Mouse (Mus musculus) hindbrain, embryonic 14.5 days (tissue): ENCODE results near the gene Smpdl3a. TPM values are rescaled to one million over a fixed set of nuclear protein-coding genes. Genes with fewer than 3 reads are reported as not detected.

Experiments used
- ATAC-seq: fragments of 200-750 bp; cut with Nextera tagmentation; 2 replicates; pipeline ENCODE4 v1.8.0; 2017; ENCODE audit warnings: moderate number of reproducible peaks, mild to moderate bottlenecking, moderate TSS enrichment, moderate library complexity; ENCODE audit not compliant: low FRiP score
- DNase-seq: peaks from one replicate; pipeline ENCODE4 v3.0.0-alpha.2; 2015; ENCODE audit warnings: low spot score
- H3K27ac ChIP-seq: fragments of 300-500 bp; sonication (generic); 2 replicates; pipeline ENCODE4 v1.5.1; 2014; ENCODE audit warnings: mild to moderate bottlenecking, moderate library complexity
- H3K27me3 ChIP-seq: fragments of 300-500 bp; sonication (generic); 2 replicates; pipeline ENCODE4 v1.6.1; 2014; ENCODE audit warnings: mild to moderate bottlenecking, low read length, mixed read lengths; ENCODE audit not compliant: control insufficient read depth, insufficient read depth
- H3K36me3 ChIP-seq: fragments of 300-500 bp; sonication (generic); replicated peaks from 2 replicates; pipeline ENCODE4 v1.6.1; 2014; ENCODE audit not compliant: control insufficient read depth, insufficient read depth
- H3K4me1 ChIP-seq: fragments of 300-500 bp; sonication (generic); replicated peaks from 2 replicates; pipeline ENCODE4 v1.6.1; 2014; ENCODE audit warnings: antibody characterized with exemption, low read length, mixed read lengths; ENCODE audit not compliant: control insufficient read depth, insufficient read depth
- H3K4me2 ChIP-seq: fragments of 300-500 bp; sonication (generic); replicated peaks from 2 replicates; pipeline ENCODE4 v1.6.1; 2014; ENCODE audit warnings: mild to moderate bottlenecking, moderate library complexity
- H3K4me3 ChIP-seq: fragments of 300-500 bp; sonication (generic); replicated peaks from 2 replicates; pipeline ENCODE4 v1.5.1; 2014; ENCODE audit warnings: mild to moderate bottlenecking, low read length
- H3K9ac ChIP-seq: fragments of 300-500 bp; sonication (generic); 2 replicates; pipeline ENCODE4 v1.6.1; 2014
- H3K9me3 ChIP-seq: fragments of 300-500 bp; sonication (generic); 2 replicates; pipeline ENCODE4 v1.6.1; 2016; ENCODE audit warnings: low read length; ENCODE audit not compliant: control insufficient read depth
- WGBS: fragments of 180-500 bp; shearing (Covaris S2); extraction: QIAGEN DNeasy Blood & Tissue Kit; methylation state at CpG from one replicate; pipeline ENCODE4 v1.1.7; 2014; 5-methylcytosine and 5-hydroxymethylcytosine counted together
- polyA plus RNA-seq: library from polyadenylated mRNA; unstranded; fragments of >200 nt; fragmentation: Nextera tagmentation; extraction: Ambion mirVana; gene quantifications from 2 replicates; pipeline ENCODE4 v1.2.1, GENCODE M21; 2014

Smpdl3a gene
- polyA plus RNA-seq, 1 experiment from 2014 or later = 35.9 TPM

DNA sequence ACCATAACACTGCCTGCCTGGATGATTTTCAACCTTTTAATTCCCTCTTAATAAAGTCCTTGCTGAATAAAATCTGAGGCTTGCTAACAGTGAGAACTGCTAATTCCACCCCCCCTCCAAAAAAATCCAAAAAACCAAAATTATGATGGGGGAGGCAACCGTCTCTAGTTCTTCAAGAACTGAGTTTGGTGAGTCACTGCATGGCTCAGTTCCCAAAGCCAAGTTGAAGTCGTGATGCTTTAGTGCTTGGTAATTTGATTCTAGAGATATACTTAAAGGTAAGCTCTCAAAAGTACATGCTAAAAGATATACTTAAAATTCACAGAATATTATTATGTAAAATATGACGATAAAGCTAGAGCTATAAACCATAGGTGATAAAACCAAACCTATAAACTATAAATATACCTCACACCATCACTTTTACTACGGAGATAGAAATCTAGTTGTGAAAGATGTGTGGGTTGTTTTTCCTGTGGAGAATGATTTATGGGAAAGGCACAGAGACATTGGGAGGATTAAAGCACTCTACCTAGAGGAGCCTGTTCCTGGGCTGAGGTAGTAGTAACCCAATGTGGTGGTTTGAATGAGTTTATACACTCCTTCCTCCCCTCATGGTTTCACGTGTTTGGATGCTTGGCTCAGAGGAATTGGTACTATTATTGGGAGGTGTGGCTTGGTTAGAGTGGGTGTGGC is 18.2 kb downstream of the Smpdl3a start:
- Histone ChIP-seq H3K27ac (no peak overlapping the region), H3K4me2 (no peak overlapping the region), H3K4me1 (no peaks in the 10 kb centered on the region), H3K27me3 (no peaks in the 10 kb centered on the region), H3K9ac (no peak overlapping the region), H3K9me3 (no peaks in the 10 kb centered on the region), H3K4me3 (no peak overlapping the region), H3K36me3 (no peaks in the 10 kb centered on the region; the same call in 1 of the 2 replicates)
- WGBS = 89% methylated on average over 5 of the region's 5 CpGs
- no peak for ATAC-seq
- no peak for DNase-seq

DNA sequence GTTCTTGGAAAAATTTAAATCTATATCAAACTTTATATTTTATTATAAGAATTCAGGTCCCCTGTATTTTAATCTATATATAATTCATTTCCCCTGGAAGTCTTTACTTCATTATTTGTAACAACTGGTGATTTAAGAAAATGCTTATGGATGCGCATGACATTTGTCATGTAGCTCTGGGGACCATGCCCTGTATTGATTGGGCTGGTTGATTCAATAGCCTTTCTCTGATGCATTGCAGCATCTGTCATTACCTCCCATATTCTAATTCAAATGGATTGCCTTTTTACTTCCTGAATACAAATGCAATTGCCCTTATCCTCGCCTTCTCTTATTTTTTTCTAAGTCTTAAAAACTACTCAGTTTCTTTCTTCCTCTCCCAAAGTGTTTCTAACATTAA is 20.2 kb downstream of the Smpdl3a start:
- Histone ChIP-seq H3K9me3 (no peaks in the 10 kb centered on the region), H3K4me1 (no peaks in the 10 kb centered on the region), H3K9ac (no peak overlapping the region), H3K4me2 (no peak overlapping the region), H3K36me3 (no peaks in the 10 kb centered on the region), H3K27me3 (no peaks in the 10 kb centered on the region), H3K4me3 (no peak overlapping the region), H3K27ac (no peak overlapping the region)
- no peak for DNase-seq
- 50% methylated on average over 2 of the region's 2 CpGs for WGBS
- ATAC-seq = no peak

DNA sequence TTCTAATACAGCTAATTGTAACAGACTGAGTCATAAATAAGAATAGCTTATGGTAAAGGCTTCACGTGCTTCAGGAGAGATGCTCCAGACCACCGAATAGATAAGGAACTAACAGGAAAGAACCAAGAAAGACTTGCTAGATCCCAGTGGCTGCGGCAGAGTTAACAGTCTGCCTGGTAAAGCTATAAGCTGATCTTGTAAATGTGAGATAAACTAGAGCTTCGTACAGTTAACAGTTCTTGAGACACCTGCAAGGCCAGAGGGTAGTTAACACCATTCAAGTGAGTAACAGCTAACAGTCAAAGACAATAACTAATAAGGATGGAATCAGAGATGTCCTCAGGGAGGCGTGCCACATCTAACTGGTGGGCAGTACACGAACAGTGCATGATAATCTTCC is 21.7 kb downstream of the Smpdl3a start:
- Histone ChIP-seq H3K4me3 (no peak overlapping the region), H3K4me2 (no peak overlapping the region), H3K9me3 (no peaks in the 10 kb centered on the region), H3K36me3 (no peaks in the 10 kb centered on the region), H3K27me3 (no peaks in the 10 kb centered on the region), H3K4me1 (no peaks in the 10 kb centered on the region), H3K27ac (no peak overlapping the region), H3K9ac (no peak overlapping the region)
- no peak for ATAC-seq
- 85% methylated on average over 6 of the region's 6 CpGs for WGBS
- no peak for DNase-seq

DNA sequence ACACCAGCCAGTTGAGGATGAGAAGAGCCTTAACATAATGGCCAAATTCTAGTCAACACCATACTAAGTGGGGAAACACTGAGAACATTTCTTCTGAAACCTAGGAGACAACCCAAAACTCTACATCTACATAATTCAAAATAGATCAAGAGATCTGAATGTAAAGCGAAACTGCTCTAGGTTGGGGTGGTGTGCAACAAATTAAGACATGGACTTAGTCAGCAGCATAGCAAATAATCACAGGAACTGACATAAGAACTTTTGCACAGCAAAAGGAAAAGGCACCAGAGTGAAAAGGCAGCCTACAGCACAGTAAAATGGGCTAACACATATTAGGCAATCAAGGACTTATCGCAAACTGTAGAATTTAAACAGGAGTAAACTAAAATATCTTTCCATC is 25.1 kb downstream of the Smpdl3a start:
- WGBS = 95% methylated on average over 2 of the region's 2 CpGs
- Histone ChIP-seq H3K4me3 (no peak overlapping the region), H3K36me3 (no peaks in the 10 kb centered on the region), H3K27me3 (no peaks in the 10 kb centered on the region), H3K4me2 (no peak overlapping the region), H3K9ac (no peak overlapping the region), H3K9me3 (no peaks in the 10 kb centered on the region), H3K4me1 (peaks cover 5% of the 10 kb centered on the region; the same call in 1 of the 2 replicates), H3K27ac (no peak overlapping the region)
- DNase-seq (no peak), ATAC-seq (no peak)

DNA sequence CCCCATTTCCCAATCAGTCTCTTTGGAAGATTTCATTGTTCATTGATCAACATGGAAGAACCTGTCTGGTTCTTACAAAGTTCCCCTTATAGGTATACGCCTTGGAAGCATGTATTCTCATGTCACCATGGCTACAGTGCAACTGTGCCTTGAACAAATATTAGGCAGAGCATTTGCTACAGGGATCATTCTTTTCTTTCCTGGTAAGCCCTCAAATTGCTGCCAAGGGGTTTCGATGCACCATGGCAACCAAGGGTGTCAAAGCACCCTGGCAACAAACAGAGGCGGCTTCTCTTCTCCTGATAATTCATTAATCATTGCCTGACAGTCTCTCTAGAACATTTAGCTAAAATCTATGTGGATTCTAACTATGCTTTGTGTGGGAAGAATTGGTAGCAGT is 28.3 kb downstream of the Smpdl3a start:
- DNase-seq (peak; percentile 76), ATAC-seq (peak; percentile 91)
- WGBS = 6% methylated on average over 3 of the region's 3 CpGs
- no peak overlapping the region for H3K4me3 ChIP-seq
- H3K9ac ChIP-seq = no peak overlapping the region
- H3K4me2 ChIP-seq = no peak overlapping the region
- peak overlapping the region; percentile 71 for H3K27ac ChIP-seq
- H3K9me3 ChIP-seq = no peaks in the 10 kb centered on the region
- H3K4me1 ChIP-seq = peaks cover 5% of the 10 kb centered on the region; the same call in 1 of the 2 replicates
- no peaks in the 10 kb centered on the region for H3K27me3 ChIP-seq
- no peaks in the 10 kb centered on the region for H3K36me3 ChIP-seq

- DNase-seq = peak; percentile 63
Measured at GRCm38 (mm10) chr10:57828649-57829048, 34.5 kb downstream of the Smpdl3a start.

DNA sequence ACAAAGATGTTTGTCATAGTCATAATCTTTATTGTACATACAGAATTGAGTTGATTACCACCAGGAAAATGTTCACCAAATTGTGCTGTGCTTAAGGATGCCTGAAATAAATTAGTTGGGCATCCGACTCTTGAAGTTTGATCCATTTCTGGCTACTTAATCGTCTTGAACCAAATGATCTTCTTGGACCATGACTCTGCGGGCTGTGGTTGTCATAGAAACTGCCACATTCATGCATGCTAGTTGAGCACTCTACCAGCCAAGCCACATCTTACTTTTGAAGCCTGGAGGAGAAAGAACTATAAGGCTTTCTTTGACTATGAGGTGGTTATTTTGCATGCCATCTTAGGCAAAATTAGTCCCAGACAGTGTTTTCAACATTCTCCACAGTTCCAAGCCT is 35.5 kb downstream of the Smpdl3a start:
- Histone ChIP-seq H3K4me3 (no peak overlapping the region), H3K4me2 (no peak overlapping the region), H3K27ac (no peak overlapping the region), H3K9me3 (no peaks in the 10 kb centered on the region), H3K36me3 (no peaks in the 10 kb centered on the region), H3K9ac (no peak overlapping the region), H3K4me1 (no peaks in the 10 kb centered on the region), H3K27me3 (no peaks in the 10 kb centered on the region; the same call in 1 of the 2 replicates)
- ATAC-seq = no peak
- 60% methylated on average over 3 of the region's 3 CpGs for WGBS
- DNase-seq = no peak

More at GRCm38 (mm10) chr10:57828649-57829048, 34.5 kb downstream of the Smpdl3a start:
- Histone ChIP-seq H3K27ac (no peak overlapping the region), H3K4me2 (no peak overlapping the region), H3K36me3 (no peaks in the 10 kb centered on the region), H3K9ac (no peak overlapping the region), H3K9me3 (no peaks in the 10 kb centered on the region), H3K4me3 (no peak overlapping the region), H3K4me1 (no peaks in the 10 kb centered on the region), H3K27me3 (no peaks in the 10 kb centered on the region; the same call in 1 of the 2 replicates)
- 6% methylated on average over 5 of the region's 5 CpGs for WGBS
- ATAC-seq = peak; percentile 87

DNA sequence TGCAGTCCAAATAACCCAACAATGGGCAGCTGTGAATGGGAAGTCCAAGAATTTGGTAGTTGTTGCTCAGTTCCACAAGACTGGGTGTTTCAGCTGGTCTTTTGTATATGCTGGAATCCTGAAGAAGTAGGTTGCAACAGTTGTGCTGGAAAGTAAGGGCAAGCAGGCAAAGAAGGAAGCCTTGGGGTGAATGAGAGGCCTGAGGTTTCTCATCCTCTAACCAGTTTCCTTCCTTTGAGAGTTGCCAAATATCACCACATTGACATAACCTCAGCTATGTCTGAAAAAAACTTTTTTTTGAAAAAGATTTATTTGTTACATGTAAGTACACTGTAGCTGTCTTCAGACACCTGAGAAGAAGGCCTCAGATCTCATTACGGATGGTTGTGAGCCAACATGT is 41.0 kb downstream of the Smpdl3a start:
- WGBS = 97% methylated on average over 1 of the region's 1 CpGs
- Histone ChIP-seq H3K4me2 (no peak overlapping the region), H3K36me3 (no peaks in the 10 kb centered on the region), H3K27ac (no peak overlapping the region), H3K4me3 (no peak overlapping the region), H3K9me3 (no peaks in the 10 kb centered on the region), H3K9ac (no peak overlapping the region), H3K4me1 (no peaks in the 10 kb centered on the region), H3K27me3 (no peaks in the 10 kb centered on the region; the same call in 1 of the 2 replicates)
- ATAC-seq (no peak), DNase-seq (no peak)

- Histone ChIP-seq H3K9ac (no peak overlapping the region), H3K4me3 (no peak overlapping the region), H3K4me2 (no peak overlapping the region), H3K4me1 (no peaks in the 10 kb centered on the region), H3K36me3 (no peaks in the 10 kb centered on the region), H3K27me3 (no peaks in the 10 kb centered on the region), H3K9me3 (no peaks in the 10 kb centered on the region), H3K27ac (no peak overlapping the region)
- ATAC-seq (no peak), DNase-seq (no peak)
Measured at GRCm38 (mm10) chr10:57835982-57836381, 41.8 kb downstream of the Smpdl3a start.
